Mouse (Mus musculus) hindbrain, embryonic 16.5 days (tissue): ENCODE data around the gene Fbxw9. TPM values are rescaled to one million over a fixed set of nuclear protein-coding genes. Genes with fewer than 3 reads are reported as not detected.
A peak's percentile ranks its signal among the peaks of the same experiment; 100 is the strongest.

Experiments used
- ATAC-seq: fragments of 200-750 bp; cut with Nextera tagmentation; 2 replicates; pipeline ENCODE4 v1.8.0; 2017; ENCODE audit warnings: moderate TSS enrichment, moderate library complexity
- H3K27ac ChIP-seq: fragments of 300-500 bp; sonication (generic); 2 replicates; pipeline ENCODE4 v1.5.1; 2014; ENCODE audit warnings: low read depth, mild to moderate bottlenecking, control low read depth, low read length, moderate library complexity
- H3K27me3 ChIP-seq: fragments of 300-500 bp; sonication (generic); replicated peaks from 2 replicates; pipeline ENCODE4 v1.6.1; 2014; ENCODE audit warnings: low read length; ENCODE audit not compliant: control insufficient read depth, insufficient read depth
- H3K36me3 ChIP-seq: fragments of 300-500 bp; sonication (generic); 2 replicates; pipeline ENCODE4 v1.6.1; 2014; ENCODE audit warnings: mild to moderate bottlenecking, low read length, moderate library complexity, mixed read lengths; ENCODE audit not compliant: control insufficient read depth, insufficient read depth
- H3K4me1 ChIP-seq: fragments of 300-500 bp; sonication (generic); 2 replicates; pipeline ENCODE4 v1.6.1; 2014; ENCODE audit warnings: low read depth, low read length; ENCODE audit not compliant: control insufficient read depth, insufficient read depth
- H3K4me2 ChIP-seq: fragments of 300-500 bp; sonication (generic); 2 replicates; pipeline ENCODE4 v1.6.1; 2014; ENCODE audit warnings: mild to moderate bottlenecking, low read length, control low read depth, moderate library complexity
- H3K4me3 ChIP-seq: fragments of 300-500 bp; sonication (generic); 2 replicates; pipeline ENCODE4 v1.5.1; 2014; ENCODE audit warnings: mild to moderate bottlenecking, low read length, control low read depth, moderate library complexity
- H3K9ac ChIP-seq: fragments of 300-500 bp; sonication (generic); 2 replicates; pipeline ENCODE4 v1.6.1; 2014; ENCODE audit warnings: low read depth, mild to moderate bottlenecking, control low read depth, low read length, moderate library complexity
- H3K9me3 ChIP-seq: fragments of 300-500 bp; sonication (generic); 2 replicates; pipeline ENCODE4 v1.6.1; 2014; ENCODE audit warnings: mild to moderate bottlenecking, low read length, moderate library complexity; ENCODE audit not compliant: control insufficient read depth
- WGBS: fragments of 180-500 bp; shearing (Covaris S2); extraction: QIAGEN DNeasy Blood & Tissue Kit; methylation state at CpG from one replicate; pipeline ENCODE4 v1.1.7; 2014; 5-methylcytosine and 5-hydroxymethylcytosine counted together
- microRNA-seq: library from miRNA; unstranded; fragments of <30 nt; microRNA quantifications from one replicate; pipeline ENCODE4, GENCODE M21; 2017
- polyA plus RNA-seq: library from polyadenylated mRNA; unstranded; fragments of >200 nt; fragmentation: Nextera tagmentation; extraction: Ambion mirVana; gene quantifications from 2 replicates; pipeline ENCODE4 v1.2.1, GENCODE M21; 2015

Gene Fbxw9
- polyA plus RNA-seq, 1 experiment from 2014 or later: 83.2 TPM

- Histone ChIP-seq H3K36me3 (peaks cover 14% of the 10 kb centered on the region), H3K4me1 (peaks cover 5% of the 10 kb centered on the region), H3K27me3 (no peaks in the 10 kb centered on the region), H3K9ac (no peak overlapping the region), H3K4me3 (no peak overlapping the region), H3K27ac (no peak overlapping the region), H3K4me2 (no peak overlapping the region), H3K9me3 (peaks cover 3% of the 10 kb centered on the region; the same call in 1 of the 2 replicates)
- 77% methylated on average over 4 of the region's 4 CpGs for WGBS
- no peak for ATAC-seq
These were observed 55.6 kb downstream of the Fbxw9 start for GRCm38 (mm10) chr8:85115501-85115900.

Small RNA genes lying within 50 kb of the gene (microRNA-seq; reads per million reads assigned to microRNA genes)
- gene Gm23388 (3.5 reads per million, percentile 10 among the genes with 10 or more reads in this experiment), gene Mir7070 (1.9 reads per million)

Other genes starting within 250 kb of the Fbxw9 start
- 15.4 and 17.1 TPM in 2 replicates for gene Dand5, start 237.2 kb upstream of the Fbxw9 start, polyA plus RNA-seq
- gene Gadd45gip1, start 228.5 kb upstream of the Fbxw9 start, polyA plus RNA-seq: 40.6 and 40.7 TPM in 2 replicates
- gene Rad23a, start 219.4 kb upstream of the Fbxw9 start, polyA plus RNA-seq: 78.2 and 95.4 TPM in 2 replicates
- gene Calr, start 213.1 kb upstream of the Fbxw9 start, polyA plus RNA-seq: 743 and 792 TPM in 2 replicates
- gene Farsa, start 203.1 kb upstream of the Fbxw9 start, polyA plus RNA-seq: 112 and 114 TPM in 2 replicates
- 38.1 and 46.6 TPM in 2 replicates for gene Syce2, start 187.9 kb upstream of the Fbxw9 start, polyA plus RNA-seq
- gene Gcdh, start 166.1 kb upstream of the Fbxw9 start, polyA plus RNA-seq: 41.4 and 42.8 TPM in 2 replicates
- 0.39 and 0.56 TPM in 2 replicates for gene Klf1, start 158.1 kb upstream of the Fbxw9 start, polyA plus RNA-seq
- gene Dnase2a, start 151.5 kb upstream of the Fbxw9 start, polyA plus RNA-seq: 6.4 and 7.0 TPM in 2 replicates
- 71.4 and 77.4 TPM in 2 replicates for gene Mast1, start 122.7 kb upstream of the Fbxw9 start, polyA plus RNA-seq
- 3.0 and 3.2 TPM in 2 replicates for gene Rtbdn, start 113.1 kb upstream of the Fbxw9 start, polyA plus RNA-seq
- gene Gm49661, start 90.6 kb upstream of the Fbxw9 start, polyA plus RNA-seq: not detected in 2 replicates
- gene Prdx2, start 90.5 kb upstream of the Fbxw9 start, polyA plus RNA-seq: 1,040 and 1,063 TPM in 2 replicates
- gene Rnaseh2a, start 90.3 kb upstream of the Fbxw9 start, polyA plus RNA-seq: 55.8 and 57.5 TPM in 2 replicates
- 4.3 and 5.3 TPM in 2 replicates for gene Junb, start 81.3 kb upstream of the Fbxw9 start, polyA plus RNA-seq
- gene Hook2, start 69.5 kb upstream of the Fbxw9 start, polyA plus RNA-seq: 37.9 and 39.6 TPM in 2 replicates
- gene Best2, start 45.5 kb upstream of the Fbxw9 start, polyA plus RNA-seq: 0.10 and 0.21 TPM in 2 replicates
- gene Asna1, start 34.8 kb upstream of the Fbxw9 start, polyA plus RNA-seq: 159 and 170 TPM in 2 replicates
- 100 and 110 TPM in 2 replicates for gene Trir, start 33.2 kb upstream of the Fbxw9 start, polyA plus RNA-seq
- gene Tnpo2, start 23.1 kb upstream of the Fbxw9 start, polyA plus RNA-seq: 61.2 and 62.7 TPM in 2 replicates
- 1.2 TPM in 1 of 2 replicates, not detected in the other for gene Gm5741, start 7.9 kb downstream of the Fbxw9 start, polyA plus RNA-seq
- 112 and 119 TPM in 2 replicates for gene Dhps, start 11.7 kb downstream of the Fbxw9 start, polyA plus RNA-seq
- 111 and 116 TPM in 2 replicates for gene Wdr83os, start 20.7 kb downstream of the Fbxw9 start, polyA plus RNA-seq
- 45.5 and 50.6 TPM in 2 replicates for gene Wdr83, start 21.3 kb downstream of the Fbxw9 start, polyA plus RNA-seq
- gene Man2b1, start 23.2 kb downstream of the Fbxw9 start, polyA plus RNA-seq: 23.1 TPM in 2 replicates
- gene Zfp791, start 63.0 kb downstream of the Fbxw9 start, polyA plus RNA-seq: 4.3 and 4.6 TPM in 2 replicates
- not detected in 2 replicates for gene Cks1brt, start 91.9 kb downstream of the Fbxw9 start, polyA plus RNA-seq
- not detected in 2 replicates for gene Olfr371, start 165.9 kb downstream of the Fbxw9 start, polyA plus RNA-seq
- gene Orc6, start 239.6 kb downstream of the Fbxw9 start, polyA plus RNA-seq: 64.4 and 69.4 TPM in 2 replicates
- 183 and 185 TPM in 2 replicates for gene Vps35, start 239.7 kb downstream of the Fbxw9 start, polyA plus RNA-seq